Mouse (Mus musculus) stomach, postnatal 0 days (tissue): ENCODE measurements around the gene Zfyve21.

ENCODE experiments used
- CTCF ChIP-seq: IDR thresholded peaks from 2 replicates; pipeline ENCODE4 v1.5.1; 2016; ENCODE audit warnings: antibody characterized with exemption, low read depth, mild to moderate bottlenecking, moderate library complexity
- EP300 ChIP-seq: optimal IDR thresholded peaks from 2 replicates; pipeline ENCODE3; 2016; ENCODE audit warnings: antibody characterized with exemption

GRCm38 (mm10) chr12:111842565-111843433, 28.8 kb downstream of the Zfyve21 start:
- TF ChIP-seq CTCF (peak; percentile 17; the same call in 1 of the 2 replicates), EP300 (no peak)
